Mouse (Mus musculus) lung, postnatal 0 days (tissue): Measurements from ENCODE around the gene Meis2.

Source experiments
- CTCF ChIP-seq: IDR thresholded peaks from 2 replicates; pipeline ENCODE4 v1.5.1; 2016; ENCODE audit warnings: antibody characterized with exemption, mild to moderate bottlenecking
- EP300 ChIP-seq: IDR thresholded peaks from 2 replicates; pipeline ENCODE4 v1.6.1; 2016; ENCODE audit warnings: antibody characterized with exemption, mild to moderate bottlenecking, control low read depth

DNA sequence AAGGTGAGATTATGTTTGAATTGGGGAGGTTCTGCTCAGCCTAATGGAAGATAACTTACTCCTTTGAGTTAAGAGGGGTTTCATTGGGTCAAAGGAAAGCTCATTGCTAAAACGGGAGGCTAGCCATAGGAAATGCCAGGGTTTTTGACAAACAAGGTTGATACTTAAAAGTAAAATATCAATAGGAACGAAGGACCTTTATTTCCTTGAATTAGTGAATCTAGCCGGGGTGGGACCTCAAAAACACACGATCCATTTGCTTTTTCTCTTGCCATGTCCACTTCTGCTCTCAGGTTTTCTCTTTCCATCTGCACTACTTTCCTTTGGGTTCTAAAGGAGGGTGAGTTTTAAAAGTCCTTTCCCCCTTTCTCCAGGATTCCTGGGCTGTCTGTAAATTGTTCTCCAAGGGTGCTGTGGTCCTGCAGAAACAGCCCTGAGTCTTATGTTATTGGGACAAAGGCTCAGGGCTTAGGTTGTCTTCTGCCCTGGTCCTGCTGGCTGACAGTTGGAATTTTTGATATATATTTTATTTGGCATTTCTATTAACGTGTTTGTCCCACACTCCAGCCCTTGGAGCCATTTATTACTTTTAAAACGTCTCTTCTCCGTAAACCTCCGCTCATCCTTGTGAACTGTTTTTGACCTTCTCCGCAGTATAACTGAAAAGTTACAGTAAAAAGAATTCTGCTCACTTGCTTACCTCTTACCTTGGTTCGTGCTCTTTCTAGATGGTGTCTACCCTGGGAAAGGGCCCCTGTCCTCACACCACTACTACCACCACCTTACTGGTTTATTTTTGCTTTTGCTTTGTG lies 5.2 kb upstream of the Meis2 start:
- TF ChIP-seq CTCF: no peak
- no peak for TF ChIP-seq EP300
